Mouse (Mus musculus) T-helper 1 cell (primary cell): ENCODE measurements around the gene Def8.
"Not testable (repeated sequence)": the region's sequence is repeated elsewhere in the genome, so short reads cannot be mapped to it uniquely, and the experiment has no call there.

ENCODE experiments used
- in situ Hi-C: fragments of 300-600 bp; cut with MboI, MseI; formaldehyde crosslinking; loops from one replicate; pipeline ENCODE4 v1.15.1; 2025; ENCODE audit warnings: high pct_unique_total_duplicates

The Def8 gene

DNA sequence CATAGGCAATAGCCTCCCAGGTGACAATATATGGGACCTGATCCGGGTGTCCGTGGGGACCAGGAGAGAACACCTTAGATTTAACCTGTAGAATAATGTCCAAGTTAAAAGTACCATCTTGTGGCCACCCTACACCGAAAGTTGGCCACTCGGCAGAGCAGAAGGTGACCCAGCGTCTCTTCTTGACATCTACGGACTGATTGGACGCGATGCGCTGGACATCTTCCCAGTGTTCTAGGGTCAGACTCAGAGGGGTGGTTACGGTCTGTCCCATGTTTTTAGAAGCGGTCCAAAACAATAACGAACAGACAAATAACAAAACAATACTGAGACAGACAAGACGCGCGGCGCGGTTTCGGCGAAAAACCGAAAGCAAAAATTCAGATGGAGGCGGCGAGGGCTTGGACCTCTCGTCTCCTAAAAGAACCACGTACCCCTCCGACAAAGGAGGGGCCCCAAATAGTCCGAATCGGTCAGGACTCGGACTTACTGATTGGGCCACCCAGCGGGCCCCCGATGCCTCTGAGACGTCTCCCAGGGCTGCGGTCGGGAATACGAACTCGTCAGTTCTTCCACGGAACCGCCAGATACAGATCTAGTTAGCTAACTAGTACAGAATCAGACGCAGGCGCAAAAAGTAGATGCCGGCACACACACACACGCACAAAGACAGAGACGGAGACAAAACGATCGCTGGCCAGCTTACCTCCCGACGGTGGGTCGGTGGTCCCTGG is 10.1 kb downstream of the Def8 start:
- in situ Hi-C loops: not testable (repeated sequence)

DNA sequence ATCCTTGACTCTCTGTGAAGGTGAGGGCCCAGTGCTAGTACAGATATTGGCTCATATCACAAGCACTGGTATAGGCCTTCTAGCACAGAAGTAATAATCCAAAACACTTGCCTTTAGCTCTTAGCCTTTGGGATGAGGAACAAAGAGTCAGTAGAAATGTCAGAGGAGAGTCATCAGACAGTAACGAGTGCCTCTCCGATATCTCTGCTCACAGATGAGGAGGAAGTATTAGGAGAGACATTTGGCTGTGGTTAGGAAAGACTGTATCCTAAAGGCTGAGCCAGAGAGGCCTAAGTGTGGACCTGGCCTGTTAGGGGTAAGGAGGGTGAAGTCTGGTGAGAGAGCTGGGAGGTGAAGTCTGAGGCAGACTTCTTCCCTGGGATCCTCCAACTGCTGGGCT is 18.5 kb downstream of the Def8 start:
- in situ Hi-C loops: no loop called here

DNA sequence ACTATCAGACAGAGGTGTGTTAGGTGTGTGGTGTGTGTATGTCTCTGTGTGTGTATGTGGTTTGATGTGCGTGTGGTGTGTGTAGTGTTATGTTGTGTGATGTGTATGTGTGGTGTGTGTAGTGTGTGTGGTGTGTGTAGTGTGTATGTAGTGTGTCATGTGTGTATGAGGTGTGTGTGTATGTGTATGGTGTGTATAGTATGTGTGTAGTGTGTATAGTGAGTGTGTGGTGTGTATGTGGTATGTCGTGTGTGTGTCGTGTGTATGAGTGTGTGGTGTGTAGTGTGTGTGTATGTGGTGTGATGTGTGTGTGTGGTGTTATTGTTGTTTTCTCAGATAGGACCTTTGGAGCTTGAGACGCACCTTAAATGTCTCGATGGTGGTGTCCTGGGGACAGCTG is 19.0 kb downstream of the Def8 start:
- in situ Hi-C loops: no loop called here

DNA sequence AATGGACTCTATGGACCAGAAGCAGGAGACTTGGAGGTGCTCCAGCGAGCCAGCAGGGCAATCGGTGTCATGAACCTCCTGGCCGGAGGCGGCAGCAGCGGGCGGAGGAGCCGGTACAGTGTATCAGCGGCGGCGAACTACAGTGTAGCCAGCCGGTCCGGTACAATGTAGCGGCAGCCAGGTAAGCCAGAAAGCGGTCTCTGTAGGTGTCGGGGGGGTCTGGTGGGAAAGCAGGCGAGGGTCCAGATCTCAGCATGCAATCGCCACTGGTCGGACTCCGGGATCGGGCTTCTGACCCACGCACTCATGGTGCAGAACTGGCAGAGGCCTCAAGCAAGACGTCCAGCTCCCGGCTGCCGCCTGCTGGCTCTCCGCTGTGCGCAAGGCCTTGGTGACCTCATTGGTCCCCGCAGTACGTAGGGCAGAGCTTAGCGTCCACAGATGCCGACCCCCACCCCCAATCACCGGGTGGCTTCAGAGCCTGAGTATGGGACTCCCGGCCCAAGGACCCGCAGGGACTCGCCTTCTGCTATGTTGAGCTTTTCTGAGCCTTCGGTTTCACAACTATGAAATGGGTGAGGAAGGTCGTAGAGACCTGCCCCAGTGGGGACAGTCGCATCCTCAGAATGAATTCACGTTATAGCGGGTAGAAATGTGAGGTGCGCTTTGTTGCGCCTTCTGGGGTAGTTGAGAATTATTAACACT is 19.7 kb downstream of the Def8 start:
- in situ Hi-C loops: no loop called here

DNA sequence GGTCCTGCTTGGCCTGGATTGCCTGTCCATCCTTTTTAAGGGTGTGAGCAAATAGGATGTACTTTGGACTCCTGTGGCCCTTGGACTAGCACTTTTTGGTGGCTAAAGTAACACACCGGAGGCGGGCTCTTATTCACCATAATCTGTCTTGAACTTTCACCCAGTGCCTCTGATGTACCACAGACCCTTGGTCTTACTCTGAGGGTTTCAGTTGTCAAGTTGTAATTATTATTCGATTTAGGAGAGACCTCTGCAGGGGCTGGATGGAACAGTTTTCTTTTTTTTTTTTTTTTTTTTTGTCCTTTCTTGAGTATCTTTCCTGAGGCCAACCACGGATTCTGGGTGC is 20.2 kb downstream of the Def8 start:
- in situ Hi-C loops: no loop called here

DNA sequence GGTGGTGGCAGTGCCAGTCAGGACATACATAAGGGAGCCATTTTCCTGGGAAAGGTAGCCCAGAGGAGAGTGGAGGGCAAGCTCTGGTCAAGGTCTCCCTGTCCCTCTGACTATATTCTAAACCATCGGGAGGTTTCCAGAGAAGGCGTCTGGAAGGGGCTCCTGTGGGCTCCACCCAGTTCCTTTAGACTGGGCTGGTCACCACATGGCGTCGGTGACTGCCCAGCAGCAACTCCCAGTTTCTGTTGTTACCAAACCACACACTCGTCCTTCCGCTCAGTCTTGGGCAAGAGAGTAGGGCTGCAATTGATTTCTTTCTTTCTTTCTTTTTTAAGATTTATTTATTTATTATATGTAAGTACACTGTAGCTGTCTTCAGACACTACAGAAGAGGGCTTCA is 20.8 kb downstream of the Def8 start:
- in situ Hi-C loops: no loop called here

DNA sequence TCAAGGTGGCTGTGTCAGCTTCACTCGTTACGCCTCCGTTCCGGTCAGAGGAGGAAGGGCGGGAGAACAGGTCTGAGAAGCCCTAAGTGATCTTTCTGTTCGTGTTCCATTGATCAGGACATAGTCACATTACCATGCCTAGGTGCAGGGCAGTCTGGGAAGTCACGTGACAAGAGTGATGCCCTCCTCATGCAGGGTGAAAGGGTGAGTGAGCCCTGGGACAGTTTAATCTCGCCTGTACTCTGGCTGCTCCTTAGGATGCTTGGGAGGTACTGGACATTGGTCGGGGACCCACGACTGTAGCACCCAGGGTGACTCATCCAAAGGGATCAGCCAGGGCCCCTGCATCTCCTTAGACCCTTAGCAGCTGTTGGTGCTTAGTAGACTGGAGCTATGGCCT is 22.7 kb downstream of the Def8 start:
- in situ Hi-C loops: no loop called here

DNA sequence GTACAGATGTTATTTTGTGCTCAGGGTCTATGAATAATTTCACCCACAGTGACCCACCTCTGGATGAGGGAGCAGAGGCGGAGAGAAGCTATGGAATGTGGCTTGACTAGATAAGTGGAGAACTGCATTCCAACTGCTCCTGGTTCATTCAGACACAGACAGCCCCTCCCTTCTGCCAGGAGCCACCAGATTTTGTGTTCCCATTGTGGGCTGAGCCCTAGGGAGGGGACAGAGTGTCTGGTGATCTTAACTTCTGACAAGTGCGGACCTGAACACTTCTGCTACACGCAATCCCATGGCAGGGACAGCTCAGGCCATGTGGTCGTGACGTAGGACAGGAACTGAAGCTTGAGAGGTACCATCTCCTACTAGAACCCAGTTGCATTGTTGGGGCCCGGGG is 23.5 kb downstream of the Def8 start:
- in situ Hi-C loops: no loop called here

DNA sequence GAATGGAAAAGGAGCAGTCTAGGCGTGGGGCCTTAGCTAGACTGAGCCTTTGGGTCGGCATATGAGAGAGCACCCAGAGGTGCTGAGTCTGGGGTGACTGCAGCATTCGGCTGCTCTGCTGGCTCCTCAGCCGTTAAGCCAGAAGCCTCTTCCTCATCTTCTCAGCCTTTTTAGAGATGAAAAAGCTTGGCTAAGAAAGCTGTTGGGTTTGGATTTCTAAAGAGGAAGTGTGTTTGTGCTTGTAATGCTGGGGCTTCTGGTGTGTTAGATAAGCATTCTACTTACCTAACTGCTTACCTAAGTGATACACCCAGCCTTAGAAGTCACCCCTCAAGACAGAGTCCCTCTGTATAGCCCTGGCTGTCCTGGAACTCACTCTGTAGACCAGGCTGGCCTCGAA is 27.5 kb downstream of the Def8 start:
- in situ Hi-C loops: loop anchor here (5.0 kb wide), 1 partner anchor 938 kb away; no protein-coding TSS in a partner anchor

DNA sequence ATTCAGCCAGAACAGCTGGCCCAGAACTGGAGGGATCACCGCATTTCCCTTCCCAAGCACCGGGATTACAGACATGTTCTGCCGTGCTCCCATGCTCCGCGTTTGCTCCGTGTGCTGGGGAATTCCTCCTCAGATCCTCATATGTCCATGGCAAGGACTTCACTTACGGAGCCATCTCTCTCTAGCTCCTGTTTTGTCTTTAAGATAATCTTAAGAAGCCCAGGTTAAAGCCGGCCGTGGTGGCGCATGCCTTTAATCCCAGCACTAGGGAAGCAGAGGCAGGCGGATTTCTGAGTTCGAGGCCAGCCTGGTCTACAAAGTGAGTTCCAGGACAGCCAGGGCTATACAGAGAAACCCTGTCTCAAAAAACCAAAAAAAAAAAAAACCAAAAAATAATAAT is 28.4 kb downstream of the Def8 start:
- in situ Hi-C loops: loop anchor here (5.0 kb wide), 1 partner anchor 939 kb away; no protein-coding TSS in a partner anchor

DNA sequence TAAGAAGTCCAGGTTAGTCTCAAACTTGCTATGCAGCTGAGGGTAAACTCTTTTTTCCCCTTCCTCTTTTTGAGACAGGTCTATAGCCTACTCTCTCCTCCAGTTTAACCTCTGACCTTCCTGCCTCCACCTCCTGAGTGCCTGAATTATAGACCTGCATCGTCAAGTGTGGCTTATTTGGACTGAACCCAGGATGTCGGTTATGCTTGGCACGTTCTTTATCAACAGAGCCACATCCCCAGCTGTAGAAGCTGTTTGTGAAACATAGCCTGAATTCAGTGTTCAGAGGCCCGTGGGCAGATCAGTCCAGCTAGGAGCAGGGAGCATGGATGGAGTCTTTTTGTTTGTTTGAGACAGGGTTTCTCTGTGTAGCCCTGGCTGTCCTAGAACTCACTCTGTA is 28.8 kb downstream of the Def8 start:
- in situ Hi-C loops: loop anchor here (5.0 kb wide), 1 partner anchor 940 kb away; no protein-coding TSS in a partner anchor

DNA sequence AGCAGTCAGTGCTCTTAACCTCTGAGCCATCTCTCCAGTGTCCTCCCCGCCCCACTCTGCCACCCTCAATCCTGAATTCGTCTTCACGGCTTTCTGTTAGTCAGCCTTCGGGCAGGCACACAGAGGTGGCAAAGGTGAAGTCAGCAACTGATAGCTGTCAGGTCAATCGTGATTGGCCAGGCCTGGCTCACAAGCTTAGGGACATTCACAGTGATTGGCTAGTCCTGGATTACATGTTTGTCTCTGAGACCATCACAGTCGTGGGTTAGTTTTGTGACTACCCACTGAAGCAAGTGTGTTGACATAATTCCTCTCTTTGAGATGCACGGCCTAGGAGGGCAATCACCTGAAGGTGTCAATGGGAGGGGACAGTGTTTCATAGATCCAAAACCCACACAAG is 30.0 kb downstream of the Def8 start:
- in situ Hi-C loops: loop anchor here (5.0 kb wide), 1 partner anchor 941 kb away; no protein-coding TSS in a partner anchor

DNA sequence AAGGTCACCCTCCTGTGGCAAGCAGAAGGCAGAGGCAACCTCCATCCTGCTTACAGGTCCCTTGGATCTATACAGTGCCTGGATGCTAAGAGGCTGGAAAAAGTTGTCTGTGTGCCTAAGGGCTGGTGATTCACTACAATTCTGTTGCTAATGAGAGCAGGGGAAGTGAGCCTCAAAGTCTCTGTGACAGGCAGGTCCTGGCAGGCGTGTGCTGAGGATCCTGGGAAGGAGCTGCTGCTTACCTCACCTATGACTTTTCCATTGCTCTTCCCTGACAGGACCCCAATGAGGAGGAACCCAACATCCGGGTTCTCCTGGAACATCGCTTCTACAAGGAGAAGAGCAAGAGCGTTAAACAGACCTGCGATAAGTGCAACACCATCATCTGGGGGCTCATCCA is 30.6 kb downstream of the Def8 start:
- in situ Hi-C loops: loop anchor here (5.0 kb wide), 1 partner anchor 942 kb away; no protein-coding TSS in a partner anchor

DNA sequence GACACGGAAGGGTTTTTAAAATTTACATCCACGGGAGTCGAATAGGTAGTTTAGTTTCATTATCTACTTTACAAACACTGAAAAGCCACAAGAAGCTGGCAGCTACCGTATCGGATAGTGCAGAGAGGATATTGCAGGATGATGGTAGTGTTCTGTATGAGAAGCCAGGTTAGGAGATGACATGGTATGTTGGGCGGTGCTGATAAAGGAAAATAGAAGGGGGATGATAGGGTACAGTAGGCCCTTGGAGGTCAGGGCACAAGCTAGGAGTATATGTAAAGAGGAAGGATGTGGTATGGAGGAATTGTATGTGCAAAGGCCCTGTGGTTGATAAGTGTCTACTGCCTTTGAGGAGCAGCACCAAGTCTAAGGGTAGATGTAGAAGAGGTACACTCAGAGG is 31.2 kb downstream of the Def8 start:
- in situ Hi-C loops: loop anchor here (5.0 kb wide), 1 partner anchor 942 kb away; no protein-coding TSS in a partner anchor

DNA sequence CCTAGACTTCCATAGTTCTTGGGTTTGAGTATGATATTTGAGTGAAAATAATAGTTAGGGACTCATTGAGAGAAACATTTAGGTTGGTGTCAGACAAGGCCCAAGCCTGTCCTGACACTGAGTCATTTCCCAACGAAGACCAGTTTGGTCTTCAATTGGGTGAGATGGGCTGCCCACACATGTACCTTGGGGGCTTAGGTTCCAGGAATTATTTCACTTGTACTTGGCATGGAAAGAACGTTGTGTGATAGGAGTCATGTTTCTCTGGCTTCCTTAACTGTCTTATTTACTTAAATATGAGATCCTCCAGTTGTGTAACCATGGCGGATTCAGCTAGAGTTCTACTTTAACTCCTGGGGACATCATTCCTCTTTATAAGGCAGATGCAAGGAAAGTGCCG is 40.3 kb downstream of the Def8 start:
- in situ Hi-C loops: no loop called here

DNA sequence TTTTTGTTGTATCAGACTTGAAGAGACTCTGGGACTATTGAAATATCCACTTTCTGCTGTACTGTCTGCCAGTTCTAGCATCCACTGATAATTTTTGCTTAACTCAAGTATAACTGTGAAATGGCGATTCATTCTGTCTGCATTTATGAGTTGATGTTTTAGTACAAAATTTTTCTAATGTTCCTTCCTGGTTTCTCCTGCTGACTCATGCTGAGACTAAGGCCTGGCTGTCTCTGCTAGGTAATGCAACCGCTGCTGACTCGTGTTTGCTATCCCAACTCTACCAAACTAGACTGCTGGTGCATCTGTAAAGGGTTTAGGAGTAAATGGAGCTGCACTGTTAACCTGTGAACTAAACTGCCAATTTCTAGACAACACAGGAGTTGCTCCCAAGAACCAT is 44.1 kb downstream of the Def8 start:
- in situ Hi-C loops: no loop called here

DNA sequence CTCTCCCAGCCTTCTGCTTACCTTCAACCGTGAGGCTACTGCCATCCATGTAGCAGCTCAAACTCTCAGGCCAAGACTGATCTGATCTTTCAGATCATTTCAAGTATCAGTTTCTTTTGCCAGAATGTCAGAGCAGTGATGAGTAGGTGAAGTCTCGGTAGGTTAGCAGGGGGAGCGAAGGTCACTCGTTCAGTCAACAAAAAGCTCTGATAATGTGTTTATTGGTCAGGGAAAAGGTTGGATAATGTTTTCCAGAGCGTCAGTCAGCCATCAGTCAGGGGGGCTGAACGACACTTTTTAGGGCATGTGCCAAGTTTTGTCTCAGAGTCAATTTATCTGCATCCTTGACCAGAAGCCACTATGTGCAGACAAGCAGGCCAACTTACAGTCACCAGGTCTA is 49.7 kb downstream of the Def8 start:
- in situ Hi-C loops: not testable (repeated sequence)

DNA sequence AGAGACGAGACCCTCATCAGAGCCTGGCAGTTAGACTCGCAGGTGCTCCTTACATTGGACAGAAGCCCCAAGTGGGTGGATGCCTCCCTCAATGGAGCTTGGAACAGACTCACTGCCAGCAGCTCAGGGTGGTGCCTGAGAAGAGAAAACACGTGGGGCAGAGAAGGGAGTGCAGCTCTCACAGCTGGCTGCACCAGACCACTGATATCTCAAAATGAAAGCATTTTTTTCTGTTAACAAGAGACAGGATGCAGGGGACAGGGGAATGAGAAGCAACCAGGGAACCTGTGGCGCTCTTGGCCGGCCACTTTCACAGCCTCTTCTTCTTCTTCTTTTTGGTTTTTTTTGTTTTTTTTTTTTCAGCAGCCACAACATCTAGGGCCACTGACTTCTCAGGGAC is 51.2 kb downstream of the Def8 start:
- in situ Hi-C loops: not testable (repeated sequence)

DNA sequence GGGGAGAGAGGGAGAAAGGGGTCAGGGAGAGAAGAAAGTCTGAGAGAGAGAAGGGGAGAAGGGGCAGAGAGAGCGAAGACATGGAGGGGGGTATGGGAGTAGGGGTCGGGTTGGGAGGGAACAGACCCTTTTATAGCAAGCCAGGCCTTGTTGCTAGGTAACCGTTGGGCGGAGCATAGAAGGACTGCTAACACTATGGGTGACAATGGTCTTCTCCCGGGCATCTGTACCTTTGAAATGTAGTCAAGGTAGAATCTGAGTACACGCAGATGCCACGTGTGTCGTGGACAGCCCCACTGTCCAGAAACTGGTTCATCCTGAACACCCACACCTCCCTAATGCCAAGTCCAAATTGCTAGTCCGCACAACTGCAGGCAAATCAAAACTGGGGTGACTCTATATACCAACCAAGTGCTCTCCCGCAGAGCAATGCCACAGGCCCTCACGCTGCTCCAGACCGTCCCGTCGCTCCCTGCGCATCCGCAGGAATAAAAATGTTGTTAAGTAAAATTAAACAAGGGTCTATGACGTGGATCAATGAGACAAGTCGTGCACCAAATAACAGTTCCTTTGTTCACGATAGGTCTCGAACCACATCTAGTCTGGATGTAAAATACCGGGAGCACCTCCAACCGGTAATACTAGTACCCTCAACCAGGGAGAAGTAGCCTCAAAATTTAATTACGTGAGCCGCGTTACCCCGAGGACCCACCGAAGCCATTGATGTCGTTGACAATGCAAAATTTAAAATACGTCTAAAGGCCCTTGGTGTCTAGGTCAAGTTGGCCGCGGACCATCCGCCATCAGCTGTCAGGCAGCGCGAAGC is 53.8 kb downstream of the Def8 start:
- in situ Hi-C loops: no loop called here

DNA sequence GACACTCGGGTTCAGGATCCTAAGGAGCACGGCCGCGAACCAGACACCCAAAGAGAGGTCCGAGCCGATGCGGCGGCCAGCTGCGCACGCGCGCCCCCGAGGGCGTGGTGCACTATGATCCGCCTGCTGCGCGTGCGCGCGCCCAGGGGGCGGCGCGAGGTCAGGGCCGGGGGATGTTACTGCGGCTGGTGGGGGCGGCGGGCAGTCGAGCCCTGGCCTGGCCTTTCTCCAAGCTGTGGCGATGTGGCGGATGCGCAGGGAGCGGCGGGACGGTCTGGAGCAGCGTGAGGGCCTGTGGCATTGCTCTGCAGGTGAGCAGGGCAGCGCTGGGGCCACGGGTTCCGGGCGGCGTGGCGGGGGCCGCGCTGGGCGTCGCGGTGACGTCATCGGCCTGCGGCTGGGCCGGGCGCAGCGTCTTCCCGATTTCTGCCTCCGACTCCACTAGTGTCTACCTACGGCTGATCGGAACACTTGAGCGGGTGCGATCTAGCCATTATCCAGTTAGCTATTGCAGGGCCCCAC is 54.5 kb downstream of the Def8 start, which contains the start of gene Afg3l1:
TSS of gene Afg3l1 (plus strand) at position 167 of the 522 bp plus-strand sequence.
- in situ Hi-C loops: no loop called here

DNA sequence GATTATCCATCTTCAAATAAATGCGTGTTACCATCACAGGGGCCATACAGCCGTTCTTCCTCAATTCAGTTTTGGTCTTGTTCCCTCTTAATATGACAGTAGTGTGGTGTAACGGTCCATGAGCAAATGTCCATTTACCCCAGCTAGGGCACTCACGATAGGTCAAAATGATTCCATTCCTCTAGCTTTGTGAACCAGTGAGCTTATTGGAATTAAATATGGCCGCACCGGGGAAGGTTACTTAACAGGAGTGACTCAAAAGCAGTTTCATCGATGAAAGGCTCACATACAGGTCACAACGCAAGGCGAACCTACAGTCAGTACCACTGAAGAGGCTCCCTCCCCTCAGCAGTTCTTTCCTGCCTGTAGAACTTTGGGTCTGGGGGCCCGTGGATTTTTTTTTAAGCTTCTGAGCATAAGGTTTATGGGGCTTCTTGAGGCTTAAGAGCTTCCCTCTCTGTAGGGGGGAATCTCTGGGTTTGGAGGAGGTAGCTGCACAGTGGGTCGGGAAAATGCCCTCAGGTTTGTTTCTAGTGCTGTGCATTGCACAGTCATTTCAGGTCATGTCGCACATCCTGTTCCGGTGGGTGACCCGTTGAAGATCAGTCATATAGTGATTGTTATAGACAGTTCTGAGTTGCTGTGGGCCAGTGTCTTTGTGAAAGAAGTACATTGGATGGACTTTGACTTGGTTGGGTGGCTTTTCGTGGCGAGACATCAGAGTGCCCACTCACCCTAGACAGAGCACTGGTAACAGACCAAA is 55.3 kb downstream of the Def8 start:
- in situ Hi-C loops: no loop called here
